Mouse (Mus musculus) hindbrain, embryonic 11.5 days (tissue): ENCODE data around the gene Spns3. TPM values are rescaled to one million over a fixed set of nuclear protein-coding genes. Genes with fewer than 3 reads are reported as not detected.

Experiments
- ATAC-seq: fragments of 200-750 bp; cut with Nextera tagmentation; 2 replicates; pipeline ENCODE4 v1.8.0; 2017; ENCODE audit warnings: mild to moderate bottlenecking, moderate TSS enrichment, moderate library complexity; ENCODE audit not compliant: low FRiP score
- DNase-seq: peaks from one replicate; pipeline ENCODE4 v3.0.0-alpha.2; 2015; ENCODE audit warnings: low spot score
- H3K27ac ChIP-seq: fragments of 300-500 bp; sonication (generic); 2 replicates; pipeline ENCODE4 v1.5.1; 2014; ENCODE audit warnings: mild to moderate bottlenecking, low read depth, low read length
- H3K27me3 ChIP-seq: fragments of 300-500 bp; sonication (generic); 2 replicates; pipeline ENCODE4 v1.6.1; 2014; ENCODE audit warnings: mild to moderate bottlenecking, low read length, moderate library complexity, mixed read lengths; ENCODE audit not compliant: control insufficient read depth, insufficient read depth
- H3K36me3 ChIP-seq: fragments of 300-500 bp; sonication (generic); 2 replicates; pipeline ENCODE4 v1.6.1; 2014; ENCODE audit warnings: mild to moderate bottlenecking, low read length, moderate library complexity, mixed read lengths; ENCODE audit not compliant: control insufficient read depth, insufficient read depth
- H3K4me1 ChIP-seq: fragments of 300-500 bp; sonication (generic); replicated peaks from 2 replicates; pipeline ENCODE4 v1.6.1; 2014; ENCODE audit warnings: low read length, mixed read lengths; ENCODE audit not compliant: control insufficient read depth, insufficient read depth
- H3K4me2 ChIP-seq: fragments of 300-500 bp; sonication (generic); replicated peaks from 2 replicates; pipeline ENCODE4 v1.6.1; 2014; ENCODE audit warnings: mild to moderate bottlenecking, low read depth, low read length
- H3K4me3 ChIP-seq: fragments of 300-500 bp; sonication (generic); 2 replicates; pipeline ENCODE4 v1.5.1; 2014; ENCODE audit warnings: low read depth, low read length
- H3K9ac ChIP-seq: fragments of 300-500 bp; sonication (generic); 2 replicates; pipeline ENCODE4 v1.6.1; 2014; ENCODE audit warnings: low read depth, low read length
- H3K9me3 ChIP-seq: fragments of 300-500 bp; sonication (generic); 2 replicates; pipeline ENCODE4 v1.6.1; 2016; ENCODE audit warnings: low read length; ENCODE audit not compliant: control insufficient read depth
- WGBS: fragments of 180-500 bp; shearing (Covaris S2); extraction: QIAGEN DNeasy Blood & Tissue Kit; methylation state at CpG from one replicate; pipeline ENCODE4 v1.1.7; 2014; 5-methylcytosine and 5-hydroxymethylcytosine counted together
- polyA plus RNA-seq: library from polyadenylated mRNA; unstranded; fragments of >200 nt; fragmentation: Nextera tagmentation; extraction: Ambion mirVana; gene quantifications from 2 replicates; pipeline ENCODE4 v1.2.1, GENCODE M21; 2014

The Spns3 gene
- polyA plus RNA-seq, 1 experiment from 2014 or later, result not detected

DNA sequence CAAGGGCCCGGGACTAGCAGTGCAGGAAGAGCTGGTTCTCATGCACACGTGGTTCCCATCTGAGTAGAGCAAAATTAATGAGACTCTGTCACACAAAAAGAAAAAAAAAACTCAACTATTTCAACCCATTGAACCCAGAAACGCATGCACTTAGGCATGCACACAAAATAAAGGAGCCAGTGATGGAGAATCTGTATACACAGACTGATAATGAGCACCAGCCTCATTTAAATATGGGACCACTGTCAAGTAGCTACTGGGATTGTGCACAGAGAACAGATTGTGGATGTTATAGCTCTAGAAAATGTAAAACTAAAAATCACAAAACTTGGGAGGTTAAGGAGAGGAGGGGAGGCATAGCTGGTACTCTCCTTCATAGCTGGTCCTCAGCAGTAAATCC, 35.3 kb downstream of the Spns3 start:
- Histone ChIP-seq H3K4me2 (no peak overlapping the region), H3K36me3 (no peaks in the 10 kb centered on the region), H3K9ac (no peak overlapping the region), H3K9me3 (no peaks in the 10 kb centered on the region), H3K27ac (no peak overlapping the region), H3K4me1 (no peaks in the 10 kb centered on the region), H3K4me3 (no peak overlapping the region), H3K27me3 (no peaks in the 10 kb centered on the region)
- DNase-seq (no peak), ATAC-seq (no peak)
- 67% methylated on average over 3 of the region's 3 CpGs for WGBS

DNA sequence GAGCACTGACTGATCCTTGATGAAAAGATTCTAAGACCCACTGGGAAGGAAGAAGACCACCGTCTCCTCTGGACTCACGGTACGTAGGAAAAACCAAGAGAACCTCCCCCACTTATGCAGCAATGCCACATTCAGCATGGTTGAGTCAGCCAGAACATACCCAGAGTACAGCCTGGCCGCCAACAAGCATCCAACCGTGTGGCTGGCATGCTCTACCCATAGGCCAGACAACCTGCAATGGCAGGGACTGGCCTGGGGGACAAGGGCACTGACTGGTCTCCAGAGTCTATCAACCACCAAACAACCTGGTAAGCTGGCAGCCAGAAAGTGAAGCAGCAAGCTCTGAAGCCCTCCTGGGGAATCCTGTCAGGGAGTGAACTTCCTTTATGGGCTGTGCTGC, 41.7 kb downstream of the Spns3 start:
- ATAC-seq, result no peak
- no peak overlapping the region for H3K27ac ChIP-seq
- no peak overlapping the region for H3K4me3 ChIP-seq
- no peak for DNase-seq
- no peaks in the 10 kb centered on the region for H3K9me3 ChIP-seq
- H3K36me3 ChIP-seq, result no peaks in the 10 kb centered on the region
- WGBS, result 92% methylated on average over 5 of the region's 5 CpGs
- H3K4me1 ChIP-seq, result no peaks in the 10 kb centered on the region
- no peak overlapping the region for H3K9ac ChIP-seq
- H3K27me3 ChIP-seq, result no peaks in the 10 kb centered on the region
- no peak overlapping the region for H3K4me2 ChIP-seq

DNA sequence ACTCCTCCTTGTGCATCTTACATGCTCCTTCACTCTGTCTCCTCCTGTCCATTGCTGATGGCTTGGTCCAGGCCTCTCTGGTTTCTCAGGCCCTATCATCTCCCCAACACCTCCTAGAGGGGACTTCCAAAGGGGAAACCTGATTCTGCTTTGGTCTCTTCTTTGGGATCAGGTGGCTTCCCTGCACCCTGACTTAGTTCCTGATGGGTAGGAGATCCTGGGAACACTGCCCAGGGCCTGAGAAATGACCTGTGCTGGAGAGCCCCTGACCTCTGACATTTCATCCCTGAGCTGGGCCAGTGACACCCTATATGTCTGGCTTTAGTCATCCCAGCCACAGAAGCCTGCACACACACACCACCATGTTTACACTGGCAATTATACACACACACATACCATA, 42.7 kb downstream of the Spns3 start:
- DNase-seq, result no peak

DNA sequence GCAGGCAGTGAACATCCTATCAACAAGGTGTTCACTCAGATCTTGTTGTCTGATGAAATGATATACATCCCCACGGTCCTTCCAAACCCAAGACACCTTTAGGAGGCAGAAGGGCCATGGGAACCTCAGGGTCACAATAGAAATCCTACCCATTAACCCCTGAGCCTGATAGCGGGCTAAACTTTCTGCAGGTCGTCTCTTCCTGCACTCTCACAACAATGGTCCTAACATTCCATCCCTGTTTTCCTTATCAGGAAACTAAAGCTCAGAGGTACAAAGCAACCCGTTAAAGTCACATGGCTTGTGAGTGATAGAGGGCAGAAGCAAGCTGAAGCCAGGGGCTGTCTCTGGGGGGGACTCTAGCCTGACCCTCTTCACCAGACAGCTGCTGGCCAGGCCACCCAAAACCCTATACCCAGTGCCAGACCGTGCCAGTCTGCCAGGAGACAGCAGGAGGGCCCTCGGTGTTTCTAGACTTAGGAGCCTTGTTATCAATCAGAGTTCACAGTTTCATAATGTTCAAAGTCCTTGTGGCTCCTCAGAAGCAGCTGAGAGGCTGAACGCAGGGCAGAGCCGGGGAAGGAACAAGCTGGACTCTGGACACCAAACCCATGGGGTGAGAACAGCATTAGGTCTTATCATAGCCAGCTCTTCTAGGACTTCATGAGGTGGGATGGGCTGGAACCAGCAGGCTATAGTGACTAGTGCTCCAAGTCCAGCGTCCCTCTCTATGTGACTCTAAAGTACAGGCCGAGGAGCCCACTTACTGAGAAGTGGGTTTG, 46.1 kb downstream of the Spns3 start:
- DNase-seq (no peak), ATAC-seq (no peak)
- H3K4me2 ChIP-seq, result no peak overlapping the region
- no peaks in the 10 kb centered on the region for H3K4me1 ChIP-seq
- no peak overlapping the region for H3K4me3 ChIP-seq
- H3K9ac ChIP-seq, result no peak overlapping the region
- WGBS, result 76% methylated on average over 10 of the region's 10 CpGs
- no peaks in the 10 kb centered on the region for H3K9me3 ChIP-seq
- no peak overlapping the region for H3K27ac ChIP-seq
- H3K36me3 ChIP-seq, result no peaks in the 10 kb centered on the region
- H3K27me3 ChIP-seq, result no peaks in the 10 kb centered on the region

More for the DNA sequence above, 42.7 kb downstream of the Spns3 start:
- Histone ChIP-seq H3K27ac (no peak overlapping the region), H3K9me3 (no peaks in the 10 kb centered on the region), H3K4me2 (no peak overlapping the region), H3K9ac (no peak overlapping the region), H3K36me3 (no peaks in the 10 kb centered on the region), H3K4me1 (no peaks in the 10 kb centered on the region), H3K27me3 (no peaks in the 10 kb centered on the region), H3K4me3 (no peak overlapping the region)
- ATAC-seq, result no peak

DNA sequence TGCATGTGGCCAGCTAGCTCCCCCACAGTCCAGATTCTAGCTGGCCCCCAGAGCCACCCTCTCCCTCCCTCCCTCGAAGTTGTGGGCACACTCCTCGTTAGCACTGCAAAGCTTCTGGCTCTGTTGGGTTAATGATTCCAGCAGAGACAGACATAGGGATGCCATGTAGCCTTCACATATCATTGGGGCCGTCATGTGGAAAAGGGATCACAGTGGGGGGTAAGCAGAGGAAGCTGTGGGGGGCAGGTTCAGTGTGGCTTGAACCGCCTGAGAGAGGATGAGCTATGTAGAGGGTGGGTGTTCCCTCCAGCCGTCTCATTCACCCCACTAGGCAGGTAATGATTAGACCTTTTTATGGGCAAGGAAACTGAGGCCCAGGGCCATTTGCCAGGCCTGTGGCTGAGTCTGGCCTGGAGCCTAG, 46.8 kb downstream of the Spns3 start:
- Histone ChIP-seq H3K9me3 (no peaks in the 10 kb centered on the region), H3K36me3 (no peaks in the 10 kb centered on the region), H3K9ac (no peak overlapping the region), H3K27me3 (no peaks in the 10 kb centered on the region), H3K4me2 (no peak overlapping the region), H3K4me3 (no peak overlapping the region), H3K4me1 (no peaks in the 10 kb centered on the region), H3K27ac (no peak overlapping the region)
- no peak for DNase-seq
- ATAC-seq, result no peak
- 15% methylated on average over 5 of the region's 5 CpGs for WGBS

DNA sequence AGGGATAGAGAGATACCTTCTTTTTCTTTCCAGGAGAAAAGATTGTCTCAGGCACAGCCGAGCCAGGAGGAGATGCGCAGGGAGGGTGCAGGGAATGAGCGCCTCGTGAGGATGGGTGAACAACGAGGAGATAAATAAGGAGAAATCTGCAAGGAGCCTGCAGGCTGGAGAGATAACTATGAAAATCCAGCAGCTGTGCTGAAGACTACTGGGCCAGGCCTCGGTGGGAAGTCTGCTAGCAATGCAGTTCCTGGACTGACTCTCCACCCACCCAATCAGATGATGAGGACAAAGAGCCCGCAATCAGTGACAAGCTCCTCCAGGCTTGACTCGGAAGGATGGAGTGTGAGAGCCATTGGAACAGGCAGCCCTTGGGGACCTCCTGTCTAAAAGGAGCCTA, 48.1 kb downstream of the Spns3 start:
- H3K4me3 ChIP-seq, result no peak overlapping the region
- WGBS, result 20% methylated on average over 8 of the region's 8 CpGs
- no peaks in the 10 kb centered on the region for H3K4me1 ChIP-seq
- H3K9me3 ChIP-seq, result no peaks in the 10 kb centered on the region
- H3K27me3 ChIP-seq, result no peaks in the 10 kb centered on the region
- no peaks in the 10 kb centered on the region for H3K36me3 ChIP-seq
- H3K9ac ChIP-seq, result no peak overlapping the region
- ATAC-seq, result no peak
- H3K4me2 ChIP-seq, result no peak overlapping the region
- DNase-seq, result peak; percentile 13
- no peak overlapping the region for H3K27ac ChIP-seq

DNA sequence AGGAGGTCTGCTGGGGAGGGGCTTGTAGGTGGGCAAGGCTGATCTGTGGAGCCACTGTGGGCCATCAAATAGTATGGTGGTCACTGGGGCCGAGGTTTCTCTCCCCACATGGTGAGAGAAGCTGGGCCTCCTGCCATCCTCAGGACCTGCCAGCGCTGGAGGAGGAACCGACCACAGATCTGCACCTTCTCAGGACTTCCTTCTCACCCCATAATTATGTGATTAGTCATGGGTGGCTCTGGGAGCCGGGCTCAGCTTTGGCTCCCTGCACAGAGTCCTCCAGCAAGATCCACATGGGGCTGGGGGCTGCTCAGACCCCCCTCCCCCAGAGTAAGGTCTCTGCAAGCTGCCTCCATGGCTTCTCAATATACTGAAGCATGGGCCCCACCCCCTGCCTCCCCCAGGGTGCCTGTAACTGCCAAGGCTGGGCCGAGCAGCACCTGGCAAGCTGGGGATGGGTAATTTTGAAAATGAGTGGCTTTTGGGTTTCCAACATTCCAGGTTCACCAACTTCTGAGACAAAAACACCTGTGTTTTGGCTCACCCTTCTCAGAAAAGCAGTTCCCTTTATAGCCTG, 48.8 kb downstream of the Spns3 start:
- Histone ChIP-seq H3K9me3 (no peaks in the 10 kb centered on the region), H3K27me3 (no peaks in the 10 kb centered on the region), H3K9ac (no peak overlapping the region), H3K4me1 (no peaks in the 10 kb centered on the region), H3K27ac (no peak overlapping the region), H3K36me3 (no peaks in the 10 kb centered on the region), H3K4me2 (no peak overlapping the region), H3K4me3 (no peak overlapping the region)
- ATAC-seq (no peak), DNase-seq (no peak)
- WGBS, result 34% methylated on average over 5 of the region's 5 CpGs

DNA sequence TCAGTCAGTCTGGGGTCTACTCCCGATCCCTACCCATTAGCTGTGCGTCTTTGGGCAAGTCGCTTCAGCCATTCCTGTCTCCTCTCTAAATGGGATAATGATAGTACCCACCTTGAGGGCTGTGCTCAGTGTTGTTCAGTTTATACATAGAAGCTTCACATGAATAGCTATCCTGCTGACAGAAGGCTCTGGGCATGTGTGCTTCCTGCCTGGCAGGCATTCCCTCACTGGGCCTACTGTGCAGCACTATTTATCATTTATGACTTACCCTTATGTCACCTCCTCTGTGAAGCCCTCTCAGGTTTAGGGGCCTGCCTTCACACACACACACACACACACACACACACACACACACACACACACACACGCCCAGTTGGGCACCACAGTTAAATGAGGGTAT, 50.2 kb downstream of the Spns3 start:
- Histone ChIP-seq H3K4me1 (no peaks in the 10 kb centered on the region), H3K27ac (no peak overlapping the region), H3K36me3 (no peaks in the 10 kb centered on the region), H3K4me2 (no peak overlapping the region), H3K4me3 (no peak overlapping the region), H3K27me3 (no peaks in the 10 kb centered on the region), H3K9me3 (no peaks in the 10 kb centered on the region), H3K9ac (no peak overlapping the region)
- no peak for ATAC-seq
- 88% methylated on average over 4 of the region's 4 CpGs for WGBS
- no peak for DNase-seq

DNA sequence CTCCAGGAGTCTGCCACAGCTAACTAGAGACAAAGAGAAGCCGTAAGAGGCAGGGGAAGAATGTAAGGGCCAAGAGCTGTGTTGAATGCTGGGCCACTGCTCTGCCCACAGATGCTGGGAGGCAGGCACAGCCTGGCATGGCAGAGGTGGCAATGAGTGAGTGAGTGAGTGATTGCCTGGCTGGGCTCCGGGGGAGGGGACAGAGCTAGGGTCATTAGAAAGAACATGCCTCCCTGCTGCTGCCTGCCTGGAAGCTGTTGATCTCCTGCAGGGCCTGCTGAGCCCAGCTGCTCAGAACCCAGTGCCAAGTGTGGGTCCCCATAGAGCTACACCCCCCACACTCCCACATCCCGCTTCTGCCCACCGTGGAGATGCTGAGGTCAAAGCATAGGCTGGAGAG, 52.9 kb downstream of the Spns3 start:
- H3K27ac ChIP-seq, result no peak overlapping the region
- no peaks in the 10 kb centered on the region for H3K4me1 ChIP-seq
- H3K4me3 ChIP-seq, result no peak overlapping the region
- ATAC-seq (no peak), DNase-seq (no peak)
- H3K9ac ChIP-seq, result no peak overlapping the region
- H3K4me2 ChIP-seq, result no peak overlapping the region
- 18% methylated on average over 4 of the region's 4 CpGs for WGBS
- no peaks in the 10 kb centered on the region for H3K36me3 ChIP-seq
- H3K27me3 ChIP-seq, result no peaks in the 10 kb centered on the region
- H3K9me3 ChIP-seq, result no peaks in the 10 kb centered on the region
